Mouse (Mus musculus) hindbrain, embryonic 11.5 days (tissue): ENCODE measurements around the gene 9930022D16Rik. TPM values are rescaled to one million over a fixed set of nuclear protein-coding genes. Genes with fewer than 3 reads are reported as not detected.

ENCODE experiments used
- polyA plus RNA-seq: library from polyadenylated mRNA; unstranded; fragments of >200 nt; fragmentation: Nextera tagmentation; extraction: Ambion mirVana; gene quantifications from 2 replicates; pipeline ENCODE4 v1.2.1, GENCODE M21; 2014

Gene 9930022D16Rik
- polyA plus RNA-seq, 1 experiment from 2014 or later, result not detected

Other genes with a start within 250 kb of the 9930022D16Rik start
- gene Rgs9, start 115.8 kb upstream of the 9930022D16Rik start, polyA plus RNA-seq, result 1.7 and 2.4 TPM in 2 replicates
- gene Gna13, start 51.1 kb upstream of the 9930022D16Rik start, polyA plus RNA-seq, result 20.6 and 25.2 TPM in 2 replicates
- 49.9 and 50.4 TPM in 2 replicates for gene Amz2, start 12.0 kb downstream of the 9930022D16Rik start, polyA plus RNA-seq
- 3.1 and 4.2 TPM in 2 replicates for gene Arsg, start 59.5 kb downstream of the 9930022D16Rik start, polyA plus RNA-seq
- 4.6 and 6.0 TPM in 2 replicates for gene Slc16a6, start 59.7 kb downstream of the 9930022D16Rik start, polyA plus RNA-seq
- 12.2 and 12.3 TPM in 2 replicates for gene Wipi1, start 198.1 kb downstream of the 9930022D16Rik start, polyA plus RNA-seq
- 411 and 461 TPM in 2 replicates for gene Prkar1a, start 235.5 kb downstream of the 9930022D16Rik start, polyA plus RNA-seq